Mouse (Mus musculus): Measurements from ENCODE around the gene Wipf3.

Wipf3 gene

GRCm38 (mm10) chr6:54531048-54531481 is 101.7 kb downstream of the Wipf3 start:
- DNase-seq (ENCODE audit: low spot score in 2 of 2), result no peak

DNA sequence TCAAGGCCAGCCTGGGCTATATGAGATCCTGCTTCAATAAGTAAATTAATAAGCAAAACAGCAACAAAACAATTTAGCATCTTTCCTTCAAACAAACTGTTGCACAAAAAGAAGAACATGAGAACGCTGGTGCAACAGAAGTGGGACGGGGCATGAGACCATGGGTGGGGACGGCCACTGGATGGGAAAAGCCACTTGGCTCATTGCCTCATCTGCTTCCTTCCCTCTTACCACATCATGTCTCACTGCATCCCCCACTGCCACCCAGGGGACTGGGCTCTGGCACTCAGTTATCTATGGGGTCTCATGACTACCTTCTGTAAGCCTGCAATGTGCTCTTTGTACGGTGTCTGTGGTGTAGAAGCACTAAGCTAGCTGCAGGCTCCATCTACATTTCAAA is 106.1 kb downstream of the Wipf3 start:
- no peak for DNase-seq (ENCODE audit: low spot score in 2 of 2)

DNA sequence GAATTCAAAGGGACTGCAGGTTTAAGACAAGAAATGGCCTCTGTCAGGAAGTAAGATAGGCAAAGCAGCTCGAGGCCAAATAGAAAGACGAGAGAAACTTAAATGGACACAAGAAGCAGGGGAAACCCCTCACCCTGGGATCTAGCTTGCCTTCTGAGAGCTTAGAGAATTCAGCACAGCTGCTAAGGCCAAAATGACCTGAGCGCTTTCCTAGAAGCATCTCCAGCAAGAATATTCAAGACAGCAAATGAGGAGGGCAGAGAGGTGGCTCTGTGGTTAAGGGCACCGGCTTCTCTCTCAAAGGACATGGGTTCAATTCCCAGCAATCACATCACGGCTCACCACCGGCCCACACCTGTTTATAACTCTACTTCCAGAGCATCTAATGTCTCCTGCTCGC is 107.7 kb downstream of the Wipf3 start:
- no peak for DNase-seq (ENCODE audit: low spot score in 2 of 2)

DNA sequence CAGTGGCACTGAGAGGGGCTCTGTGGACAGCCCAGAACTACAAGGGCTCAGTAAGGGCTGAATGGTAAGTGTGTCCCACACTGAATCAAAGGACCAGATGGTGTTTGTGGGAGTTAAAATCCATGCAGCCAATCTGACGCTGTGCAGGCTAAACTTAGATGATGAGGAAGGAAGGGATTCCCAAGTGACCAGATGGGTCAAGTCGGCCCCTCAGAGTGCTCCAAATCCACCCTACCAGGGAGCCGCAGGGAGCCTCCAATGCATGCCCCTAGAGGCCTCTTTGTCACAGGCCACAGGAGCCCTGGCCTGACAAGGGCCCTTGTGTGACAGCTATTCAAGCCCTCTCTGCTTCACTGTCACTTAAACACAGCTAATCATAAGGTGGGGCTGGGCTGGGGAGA is 109.4 kb downstream of the Wipf3 start:
- no peak for DNase-seq (ENCODE audit: low spot score in 2 of 2)

DNA sequence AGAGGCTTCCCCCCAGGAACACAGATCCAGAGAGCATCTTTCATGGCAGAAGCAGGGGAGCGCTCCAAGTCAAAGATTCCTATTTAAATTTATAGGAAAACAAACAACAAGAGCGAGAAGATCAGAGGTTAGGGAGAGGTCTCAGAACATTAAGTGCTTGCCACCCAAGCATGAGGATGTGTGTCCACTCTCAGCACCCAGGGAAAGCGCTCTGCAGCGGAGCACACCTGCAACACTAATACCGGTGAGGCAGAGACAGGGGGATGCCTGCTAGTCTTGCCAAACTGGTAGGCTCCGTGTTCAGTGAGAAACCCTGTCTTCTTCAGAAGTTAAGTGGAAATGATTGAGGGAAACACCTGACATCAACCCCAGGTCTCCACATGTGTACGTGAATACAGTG is 110.0 kb downstream of the Wipf3 start:
- no peak for DNase-seq (ENCODE audit: low spot score in 2 of 2)

GRCm38 (mm10) chr6:54540252-54540887 is 111.0 kb downstream of the Wipf3 start:
- no peak for DNase-seq (ENCODE audit: low spot score in 2 of 2)

DNA sequence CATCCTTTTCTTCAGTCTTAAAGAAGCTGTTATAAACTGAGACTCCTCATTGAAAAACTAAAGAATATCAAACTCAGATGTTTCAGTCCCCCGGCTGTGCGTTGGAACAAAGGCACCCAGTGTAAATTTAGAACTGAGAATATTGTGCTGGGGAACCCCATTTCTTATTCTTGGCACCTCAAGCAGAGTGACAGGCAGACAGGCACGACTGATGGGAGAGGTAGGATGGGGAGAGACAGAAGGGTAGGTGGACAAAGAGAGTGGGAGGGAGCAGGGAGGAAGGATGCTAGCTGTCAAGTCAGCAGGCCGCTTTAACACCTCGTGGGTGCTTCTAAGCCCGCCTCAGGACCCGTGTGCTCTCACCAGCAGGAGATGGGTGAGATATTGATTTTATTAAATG is 113.4 kb downstream of the Wipf3 start:
- no peak for DNase-seq (ENCODE audit: low spot score in 2 of 2)

GRCm38 (mm10) chr6:54543646-54544045 is 114.2 kb downstream of the Wipf3 start:
- DNase-seq (ENCODE audit: low spot score in 2 of 2), result no peak

- no peak for DNase-seq (ENCODE audit: low spot score in 2 of 2)
Observed at GRCm38 (mm10) chr6:54548314-54549019, 119.1 kb downstream of the Wipf3 start.

DNA sequence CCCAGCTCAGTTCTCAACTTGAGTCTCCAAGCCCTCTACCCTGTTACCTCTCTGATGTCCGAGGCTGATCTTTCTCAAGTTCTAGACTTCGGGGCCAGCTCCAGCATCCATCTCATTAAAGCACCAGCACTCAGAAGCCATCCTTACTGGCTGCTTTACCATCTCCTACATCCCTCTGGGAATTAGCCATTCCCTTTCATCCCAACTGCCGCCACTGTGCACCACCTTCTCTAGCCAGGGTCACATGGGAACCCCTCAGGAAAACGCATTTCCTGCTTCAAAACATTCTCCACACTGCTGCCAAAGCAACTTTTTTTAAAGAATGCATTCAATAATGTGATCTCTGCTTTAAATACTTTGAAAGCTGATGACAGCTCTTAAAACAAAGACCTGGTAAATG is 119.9 kb downstream of the Wipf3 start:
- no peak for DNase-seq (ENCODE audit: low spot score in 2 of 2)

DNA sequence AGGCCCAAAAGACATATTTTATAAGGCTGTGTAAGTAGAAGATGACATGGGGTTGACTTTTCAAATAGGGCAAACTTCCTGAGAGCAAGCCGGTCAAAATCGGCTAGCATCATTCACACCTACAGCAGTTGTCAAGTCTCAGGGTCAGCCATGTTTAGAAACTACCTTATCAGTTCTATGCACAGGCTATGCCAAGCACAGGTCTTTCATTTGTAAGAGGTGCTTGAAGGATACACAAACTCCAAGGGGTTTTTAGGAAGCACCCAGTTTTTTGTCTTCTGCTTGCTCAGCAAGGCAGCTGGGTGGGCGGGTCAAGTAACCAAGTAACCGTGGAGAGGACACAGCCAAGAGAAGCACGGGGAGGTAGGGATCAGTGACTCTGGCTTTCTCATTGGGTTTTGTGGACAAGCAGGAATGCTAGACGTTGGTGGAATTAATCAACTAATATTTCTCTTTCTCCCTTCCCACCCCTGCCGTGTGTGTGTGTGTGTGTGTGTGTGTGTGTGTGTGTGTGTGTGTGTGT is 121.5 kb downstream of the Wipf3 start:
- no peak for DNase-seq (ENCODE audit: low spot score in 2 of 2)

GRCm38 (mm10) chr6:54552721-54553413 is 123.5 kb downstream of the Wipf3 start:
- no peak for DNase-seq (ENCODE audit: low spot score in 2 of 2)

All from spleen, postnatal 36 days (tissue).